Mouse (Mus musculus) monocyte, adult 5-6 weeks (primary cell): Measurements from ENCODE around the gene Hpgds. TPM values are rescaled to one million over a fixed set of nuclear protein-coding genes. Genes with fewer than 3 reads are reported as not detected.

ENCODE experiments used
- total RNA-seq: library from RNA; stranded (forward); fragments of 200-1000, 200-491, 200-594 nt; gene quantifications from 3 replicates; pipeline ENCODE4 v1.2.3, GENCODE M21; 2017

Hpgds gene
- total RNA-seq, 1 experiment from 2014 or later, result 0.67 TPM

Other genes starting within 250 kb of the Hpgds start
- 40.4 to 63.9 TPM (median 41.7 TPM) in 3 replicates for gene Smarcad1, start 102.3 kb downstream of the Hpgds start, total RNA-seq
- gene C130060K24Rik, start 236.2 kb upstream of the Hpgds start, total RNA-seq, result not detected in 3 replicates